Mouse (Mus musculus) hindlimb bud, embryonic 11.5 days (tissue): ENCODE data around the gene Ap2m1.
A peak's percentile ranks its signal among the peaks of the same experiment; 100 is the strongest.

Source experiments
- DNase-seq: peaks from one replicate; pipeline ENCODE4 v3.0.0-alpha.2; 2012; ENCODE audit warnings: low read depth, low spot score; ENCODE audit errors: extremely low spot score

Gene Ap2m1

GRCm38 (mm10) chr16:20528779-20529178 is 6.5 kb upstream of the Ap2m1 start:
- DNase-seq, result no peak

GRCm38 (mm10) chr16:20529375-20529774 is 5.9 kb upstream of the Ap2m1 start:
- DNase-seq, result no peak

GRCm38 (mm10) chr16:20530941-20531340 is 4.3 kb upstream of the Ap2m1 start:
- no peak for DNase-seq

- no peak for DNase-seq
Measured at GRCm38 (mm10) chr16:20534617-20535295, 522 bp upstream of the Ap2m1 start.

- DNase-seq, result no peak
Measured at GRCm38 (mm10) chr16:20536081-20536665, 895 bp downstream of the Ap2m1 start.

- no peak for DNase-seq
Measured at GRCm38 (mm10) chr16:20537071-20537471, 1.8 kb downstream of the Ap2m1 start.

- DNase-seq, result no peak
Measured at GRCm38 (mm10) chr16:20537601-20538320, 2.5 kb downstream of the Ap2m1 start.

- DNase-seq, result no peak
Measured at GRCm38 (mm10) chr16:20539649-20540048, 4.4 kb downstream of the Ap2m1 start.

GRCm38 (mm10) chr16:20540438-20540837 is 5.2 kb downstream of the Ap2m1 start:
- DNase-seq, result no peak

- no peak for DNase-seq
Measured at GRCm38 (mm10) chr16:20545696-20546095, 10.4 kb downstream of the Ap2m1 start.

GRCm38 (mm10) chr16:20547423-20547822 is 12.1 kb downstream of the Ap2m1 start:
- DNase-seq, result no peak

- DNase-seq, result peak; percentile 98
Measured at GRCm38 (mm10) chr16:20548096-20548948, 13.0 kb downstream of the Ap2m1 start, which contains the start of gene Abcf3. TSS of gene Abcf3 (plus strand) at chr16:20548577.

GRCm38 (mm10) chr16:20549161-20549560 is 13.9 kb downstream of the Ap2m1 start:
- no peak for DNase-seq

- DNase-seq, result no peak
Measured at GRCm38 (mm10) chr16:20551691-20552090, 16.4 kb downstream of the Ap2m1 start.

- DNase-seq, result no peak
Measured at GRCm38 (mm10) chr16:20552594-20552993, 17.3 kb downstream of the Ap2m1 start.

GRCm38 (mm10) chr16:20555000-20555399 is 19.7 kb downstream of the Ap2m1 start:
- DNase-seq, result no peak

- DNase-seq, result no peak
Measured at GRCm38 (mm10) chr16:20557381-20557780, 22.1 kb downstream of the Ap2m1 start.

GRCm38 (mm10) chr16:20565075-20565474 is 29.8 kb downstream of the Ap2m1 start:
- no peak for DNase-seq

- DNase-seq, result no peak
Measured at GRCm38 (mm10) chr16:20589366-20589938, 54.2 kb downstream of the Ap2m1 start, which contains the start of gene Vwa5b2. TSS of gene Vwa5b2 (plus strand) at chr16:20589471.

- no peak for DNase-seq
Measured at GRCm38 (mm10) chr16:20589939-20590679, 54.8 kb downstream of the Ap2m1 start.
